ENCODE assay signal across 11 mouse cellular contexts in the genomic region with DNA sequence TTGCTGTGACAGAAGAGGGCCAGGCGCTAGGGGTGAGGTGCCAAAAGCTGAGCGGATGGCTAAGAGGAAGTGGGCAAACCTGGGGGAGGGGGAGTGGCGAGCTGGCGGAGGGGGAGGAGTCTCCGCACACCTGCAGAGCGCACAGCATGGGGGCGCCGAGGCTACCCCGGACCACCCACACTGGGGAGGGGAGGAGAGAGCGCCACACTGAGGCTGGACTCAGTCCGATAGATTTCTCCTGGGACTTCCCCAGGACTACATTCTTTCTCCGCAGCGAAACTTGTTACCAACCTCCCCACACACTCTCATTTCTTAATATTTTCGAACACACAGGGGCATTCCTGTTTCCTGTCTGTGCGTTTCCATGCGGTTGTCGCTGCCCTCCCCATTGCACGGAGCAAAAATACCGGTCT. TPM values are rescaled to one million over a fixed set of nuclear protein-coding genes. Genes with fewer than 3 reads are reported as not detected.
DNase-seq lines count a peak whose midpoint lies in the region; ATAC-seq and TF ChIP-seq lines count a peak whose summit lies in the region.
"Had no signal": no experiment of that assay in that cellular context is flagged by ENCODE, and none has a peak within 500 bp of the region (broad histone marks: within the 10 kb centered on the region; RNA-seq: fewer than 3 reads in every experiment).

No protein-coding gene starts in this region.

- intact Hi-C loops in heart, postnatal 14 days (cut with DNase I), result no loop called here

- H3K27ac ChIP-seq in heart, postnatal 0 days (ENCODE audit: low read depth), result peak overlapping the region; percentile 43; the same call in 1 of the 2 replicates
- H3K27ac ChIP-seq in embryonic facial prominence, embryonic 14.5 days (replicated peaks; ENCODE audit: low read depth, low read length), result no peak overlapping the region
- H3K27ac ChIP-seq: kidney, postnatal 0 days; neural tube, embryonic 12.5 days had no signal

- ATAC-seq in heart, postnatal 0 days (ENCODE audit: insufficient read depth, low read depth), result no peak
- ATAC-seq in embryonic facial prominence, embryonic 14.5 days (ENCODE audit: low read depth), result no peak

- DNase-seq in heart, postnatal 0 days (ENCODE audit: low spot score), result no peak
- no peak for DNase-seq in heart, postnatal 14 days
- no peak for DNase-seq in embryonic facial prominence, embryonic 14.5 days (ENCODE audit: low spot score)
- DNase-seq in lung, postnatal 14 days, result peak; percentile 43
- DNase-seq in thymus, postnatal 0 days (ENCODE audit: low spot score), result peak; percentile 94
- DNase-seq in ovary, postnatal 10 days (ENCODE audit: low spot score), result no peak
- no peak for DNase-seq in gastrocnemius, adult 18-20 months (ENCODE audit: low spot score)
- DNase-seq in layer of hippocampus, adult 8-10 months (ENCODE audit: low spot score in 2 of 2), result no peak

- H3K4me1 ChIP-seq in heart, postnatal 0 days (ENCODE audit: control insufficient read depth, insufficient read depth), result peaks cover 14% of the 10 kb centered on the region
- peaks cover 6% of the 10 kb centered on the region; the same call in 1 of the 2 replicates for H3K4me1 ChIP-seq in embryonic facial prominence, embryonic 14.5 days (ENCODE audit: control insufficient read depth, insufficient read depth, low read length)

- peak overlapping the region; percentile 7; the same call in 1 of the 2 replicates for H3K4me3 ChIP-seq in heart, postnatal 0 days (ENCODE audit: low read depth, low read length)
- no peak overlapping the region for H3K4me3 ChIP-seq in embryonic facial prominence, embryonic 14.5 days (ENCODE audit: low read depth, low read length)
- H3K4me3 ChIP-seq: neural tube, embryonic 12.5 days had no signal

- WGBS in heart, postnatal 0 days, result 24% methylated on average over 19 of the region's 19 CpGs
- 20% methylated on average over 18 of the region's 19 CpGs for WGBS in embryonic facial prominence, embryonic 14.5 days

- no peaks in the 10 kb centered on the region for H3K36me3 ChIP-seq in heart, postnatal 0 days (replicated peaks; ENCODE audit: control insufficient read depth, insufficient read depth, low read length)
- H3K36me3 ChIP-seq in embryonic facial prominence, embryonic 14.5 days (ENCODE audit: control insufficient read depth, insufficient read depth, low read length), result no peaks in the 10 kb centered on the region
- H3K36me3 ChIP-seq: neural tube, embryonic 12.5 days had no signal

- H3K9me3 ChIP-seq in heart, postnatal 0 days (replicated peaks; ENCODE audit: control insufficient read depth, low read length), result no peaks in the 10 kb centered on the region
- no peaks in the 10 kb centered on the region for H3K9me3 ChIP-seq in embryonic facial prominence, embryonic 14.5 days (ENCODE audit: control insufficient read depth, low read length)
- H3K9me3 ChIP-seq: neural tube, embryonic 12.5 days had no signal

- TF ChIP-seq EP300 in heart, postnatal 0 days (IDR thresholded peaks at IDR 0.05; ENCODE audit: low read depth), result no peak

- no peaks in the 10 kb centered on the region for H3K27me3 ChIP-seq in heart, postnatal 0 days (ENCODE audit: control insufficient read depth, insufficient read depth, low read length)
- no peaks in the 10 kb centered on the region for H3K27me3 ChIP-seq in embryonic facial prominence, embryonic 14.5 days (replicated peaks; ENCODE audit: control insufficient read depth, insufficient read depth, low read length)
- H3K27me3 ChIP-seq: neural tube, embryonic 12.5 days had no signal

- H3K9ac ChIP-seq in heart, postnatal 0 days (replicated peaks; ENCODE audit: low read depth, low read length), result no peak overlapping the region
- H3K9ac ChIP-seq in embryonic facial prominence, embryonic 14.5 days (ENCODE audit: low read depth, low read length), result no peak overlapping the region
- H3K9ac ChIP-seq: neural tube, embryonic 12.5 days had no signal

- no peak for TF ChIP-seq CTCF in heart, postnatal 0 days (IDR thresholded peaks at IDR 0.05; ENCODE audit: low read depth)

- H3K4me2 ChIP-seq in heart, postnatal 0 days (ENCODE audit: low read depth, low read length), result peak overlapping the region; percentile 42; the same call in 1 of the 2 replicates
- H3K4me2 ChIP-seq in embryonic facial prominence, embryonic 14.5 days (ENCODE audit: low read depth, low read length), result peak overlapping the region; percentile 29; the same call in 1 of the 2 replicates
- H3K4me2 ChIP-seq: neural tube, embryonic 12.5 days had no signal

RNA-seq across cellular contexts. Expression of a gene that starts 33.0 kb away (rescaled TPM):
- total RNA-seq in heart, postnatal 0 days (2014; rRNA removed; ENCODE audit: low replicate concordance), result 6.8 and 9.0 TPM in 2 replicates
- 25.0 and 32.0 TPM in 2 replicates for polyA plus RNA-seq in heart, postnatal 0 days (2015; fragmentation: Nextera tagmentation; extraction: Ambion mirVana)
- 10 to 100 TPM; 29.7 to 31.6 TPM for total RNA-seq in heart, postnatal 14 days (2021)
- polyA plus RNA-seq in embryonic facial prominence, embryonic 14.5 days (2014; fragmentation: Nextera tagmentation; extraction: Ambion mirVana), result 38.8 and 40.2 TPM in 2 replicates
- polyA plus RNA-seq in thymus, postnatal 0 days (2015; fragmentation: Nextera tagmentation; extraction: Ambion mirVana), result 56.4 and 66.0 TPM in 2 replicates
- total RNA-seq in gastrocnemius, adult 18-20 months (2021), result 10 to 100 TPM; 28.4 to 33.2 TPM
- 10 to 100 TPM; 38.4 to 44.5 (median 40.5) TPM for total RNA-seq in layer of hippocampus, adult 8-10 months (2022)

RNA-seq across cellular contexts. Expression of a gene that starts 51.8 kb away (rescaled TPM):
- not detected in 2 replicates for total RNA-seq in heart, postnatal 0 days (2014; rRNA removed; ENCODE audit: low replicate concordance)
- not detected in 2 replicates for polyA plus RNA-seq in heart, postnatal 0 days (2015; fragmentation: Nextera tagmentation; extraction: Ambion mirVana)
- total RNA-seq in heart, postnatal 14 days (2021), result not detected
- polyA plus RNA-seq in embryonic facial prominence, embryonic 14.5 days (2014; fragmentation: Nextera tagmentation; extraction: Ambion mirVana), result 6.4 TPM in 1 of 2 replicates, not detected in the other
- 2.1 and 2.5 TPM in 2 replicates for polyA plus RNA-seq in thymus, postnatal 0 days (2015; fragmentation: Nextera tagmentation; extraction: Ambion mirVana)
- total RNA-seq in gastrocnemius, adult 18-20 months (2021), result not detected
- not detected for total RNA-seq in layer of hippocampus, adult 8-10 months (2022)
- polyA plus RNA-seq: embryonic facial prominence, embryonic 11.5 days; kidney, postnatal 0 days; neural tube, embryonic 12.5 days had no signal

Comparison
In these comparisons a context has a peak if more than half of its experiments do, and no peak if none do; other contexts are left out.
1. DNase-seq: peak in lung, postnatal 14 days (single experiment) and thymus, postnatal 0 days (single experiment); none in heart, postnatal 0 days (single experiment), heart, postnatal 14 days (0 of 2), embryonic facial prominence, embryonic 14.5 days (single experiment), ovary, postnatal 10 days (single experiment), gastrocnemius, adult 18-20 months (single experiment) and layer of hippocampus, adult 8-10 months (0 of 2).